Mouse (Mus musculus) inflammation-experienced regulatory T-cells, adult 6 months (primary cell): Measurements from ENCODE around the gene Cab39. TPM values are rescaled to one million over a fixed set of nuclear protein-coding genes. Genes with fewer than 3 reads are reported as not detected.
A peak's percentile ranks its signal among the peaks of the same experiment; 100 is the strongest.
"Not testable (repeated sequence)": the region's sequence is repeated elsewhere in the genome, so short reads cannot be mapped to it uniquely, and the experiment has no call there.

ENCODE experiments used
- ATAC-seq: one replicate; pipeline ENCODE4 v1.8.0; 2017
- polyA plus RNA-seq, 3 experiments: library from polyadenylated mRNA; unstranded; fragments of 100-300 nt; shearing (Covaris generic); gene quantifications; one replicate each; pipeline ENCODE4 v1.2.1; 2017

Gene Cab39
- polyA plus RNA-seq, 3 experiments from 2014 or later: 43.1 to 57.3 (median 50.7) TPM

- no peak for ATAC-seq
These were observed 1.8 kb upstream of the Cab39 start for GRCm38 (mm10) chr1:85791476-85791875.

GRCm38 (mm10) chr1:85794106-85794771 lies 998 bp downstream of the Cab39 start:
- peak; percentile 53 for ATAC-seq

- ATAC-seq: no peak
These were observed 2.0 kb downstream of the Cab39 start for GRCm38 (mm10) chr1:85795196-85795595.

GRCm38 (mm10) chr1:85799776-85800175 lies 6.5 kb downstream of the Cab39 start:
- no peak for ATAC-seq

- no peak for ATAC-seq
These were observed 9.3 kb downstream of the Cab39 start for GRCm38 (mm10) chr1:85802517-85802916.

- ATAC-seq: no peak
These were observed 11.3 kb downstream of the Cab39 start for GRCm38 (mm10) chr1:85804551-85804950.

- no peak for ATAC-seq
These were observed 16.0 kb downstream of the Cab39 start for GRCm38 (mm10) chr1:85809256-85809655.

- no peak for ATAC-seq
These were observed 17.1 kb downstream of the Cab39 start for GRCm38 (mm10) chr1:85810343-85810742.

GRCm38 (mm10) chr1:85810787-85811186 lies 17.5 kb downstream of the Cab39 start:
- ATAC-seq: no peak

- ATAC-seq: not testable (repeated sequence)
These were observed 21.0 kb downstream of the Cab39 start for GRCm38 (mm10) chr1:85814213-85814612.

GRCm38 (mm10) chr1:85818121-85818520 lies 24.9 kb downstream of the Cab39 start:
- no peak for ATAC-seq

GRCm38 (mm10) chr1:85819695-85820094 lies 26.5 kb downstream of the Cab39 start:
- ATAC-seq: no peak

GRCm38 (mm10) chr1:85822239-85822638 lies 29.0 kb downstream of the Cab39 start:
- ATAC-seq: no peak

- no peak for ATAC-seq
These were observed 31.7 kb downstream of the Cab39 start for GRCm38 (mm10) chr1:85824905-85825304.

- ATAC-seq: no peak
These were observed 33.9 kb downstream of the Cab39 start for GRCm38 (mm10) chr1:85827166-85827565.

- ATAC-seq: no peak
These were observed 35.8 kb downstream of the Cab39 start for GRCm38 (mm10) chr1:85829016-85829415.

GRCm38 (mm10) chr1:85838056-85838455 lies 44.8 kb downstream of the Cab39 start:
- peak; percentile 91 for ATAC-seq

GRCm38 (mm10) chr1:85839356-85839755 lies 46.1 kb downstream of the Cab39 start:
- ATAC-seq: no peak

- ATAC-seq: no peak
These were observed 46.5 kb downstream of the Cab39 start for GRCm38 (mm10) chr1:85839790-85840189.

- no peak for ATAC-seq
These were observed 47.2 kb downstream of the Cab39 start for GRCm38 (mm10) chr1:85840421-85840820.

- no peak for ATAC-seq
These were observed 49.0 kb downstream of the Cab39 start for GRCm38 (mm10) chr1:85842251-85842650.

- ATAC-seq: no peak
These were observed 50.1 kb downstream of the Cab39 start for GRCm38 (mm10) chr1:85843291-85843863.

GRCm38 (mm10) chr1:85844981-85845380 lies 51.7 kb downstream of the Cab39 start:
- ATAC-seq: no peak

- ATAC-seq: peak; percentile 78
These were observed 52.2 kb downstream of the Cab39 start for GRCm38 (mm10) chr1:85845476-85845875.

- ATAC-seq: no peak
These were observed 55.8 kb downstream of the Cab39 start for GRCm38 (mm10) chr1:85849016-85849415.
